Mouse (Mus musculus): ENCODE results near the gene Fxyd3.

DNA sequence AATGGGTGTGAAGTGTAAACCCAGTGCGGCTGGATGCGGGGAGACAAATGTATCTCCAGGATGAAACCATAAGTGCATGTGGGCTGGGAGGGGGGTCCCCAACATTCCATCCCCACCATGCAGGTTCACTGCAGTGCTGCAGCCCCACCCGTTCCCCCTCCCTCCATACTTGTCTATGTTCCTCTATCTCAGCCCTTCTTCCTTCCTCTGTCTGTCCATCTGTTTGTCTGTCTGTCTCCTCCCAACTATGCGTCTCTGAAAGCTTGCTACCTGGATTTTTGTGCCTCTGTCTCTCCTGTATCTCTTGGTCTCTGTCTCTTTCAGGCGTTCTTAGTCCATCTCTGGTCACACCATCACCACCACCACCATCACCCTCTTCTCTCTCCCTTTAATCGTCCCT is 26.0 kb downstream of the Fxyd3 start:
- TF ChIP-seq CTCF (IDR thresholded peaks at IDR 0.05; ENCODE audit: borderline replicate concordance, insufficient read depth, low read depth, low read length) (no peak), POLR2A (IDR thresholded peaks at IDR 0.05; ENCODE audit: borderline replicate concordance, insufficient read depth, low read length) (no peak)

All from cerebellum, adult 2 months (tissue).